Mouse (Mus musculus) liver, adult 2 months (tissue): ENCODE data around the gene 1700022I11Rik. TPM values are rescaled to one million over a fixed set of nuclear protein-coding genes. Genes with fewer than 3 reads are reported as not detected.
A peak's percentile ranks its signal among the peaks of the same experiment; 100 is the strongest.

Experiments
- DNase-seq: peaks from one replicate; pipeline ENCODE4 v3.0.0-alpha.2; 2011; ENCODE audit warnings: low read depth, low spot score; ENCODE audit errors: extremely low read depth
- H3K27ac ChIP-seq: fragments of 200-500 bp; replicated peaks from 2 replicates; pipeline ENCODE4 v1.5.1; 2012; ENCODE audit warnings: low read depth, mild to moderate bottlenecking, control low read depth, inconsistent platforms, low read length; ENCODE audit not compliant: insufficient read depth
- H3K27me3 ChIP-seq: fragments of 200-500 bp; 2 replicates; pipeline ENCODE4 v1.6.1; 2012; ENCODE audit warnings: mild to moderate bottlenecking, moderate library complexity, low read length, inconsistent platforms; ENCODE audit not compliant: control insufficient read depth, insufficient read depth
- H3K36me3 ChIP-seq: fragments of 200-500 bp; 2 replicates; pipeline ENCODE4 v1.6.1; 2012; ENCODE audit warnings: low read length, inconsistent platforms; ENCODE audit not compliant: control insufficient read depth, insufficient read depth
- H3K4me1 ChIP-seq: fragments of 200-500 bp; 2 replicates; pipeline ENCODE4 v1.6.1; 2011; ENCODE audit warnings: low read length; ENCODE audit not compliant: control insufficient read depth, insufficient read depth
- H3K4me3 ChIP-seq: fragments of 200-500 bp; 2 replicates; pipeline ENCODE4 v1.5.1; 2011; ENCODE audit warnings: low read depth, mild to moderate bottlenecking, control low read depth, low read length, moderate library complexity; ENCODE audit not compliant: insufficient read depth
- H3K79me2 ChIP-seq: fragments of 200-500 bp; 2 replicates; pipeline ENCODE4 v1.6.1; 2012; ENCODE audit warnings: inconsistent platforms, mild to moderate bottlenecking, low read length, moderate library complexity; ENCODE audit not compliant: control insufficient read depth, insufficient read depth
- H3K9ac ChIP-seq: fragments of 200-500 bp; 2 replicates; pipeline ENCODE4 v1.6.1; 2012; ENCODE audit warnings: low read depth, mild to moderate bottlenecking, control low read depth, inconsistent platforms, low read length
- CTCF ChIP-seq: fragments of 200-500 bp; IDR thresholded peaks from 2 replicates; pipeline ENCODE4 v1.5.1; 2011; ENCODE audit warnings: low read depth, low read length, control low read depth
- POLR2A ChIP-seq: fragments of 200-500 bp; IDR thresholded peaks from 2 replicates; pipeline ENCODE4 v1.6.1; 2011; ENCODE audit warnings: low read length, control low read depth; ENCODE audit not compliant: insufficient read depth; ENCODE audit errors: extremely low read depth
- WGBS: fragments of 180-500 bp; shearing (Covaris S2); methylation state at CpG from one replicate; pipeline ENCODE4 v1.1.7; 2018; 5-methylcytosine and 5-hydroxymethylcytosine counted together
- polyA plus RNA-seq: library from polyadenylated mRNA; depleted of rRNA; stranded (reverse); fragments of >200 nt; gene quantifications from 2 replicates; pipeline ENCODE4 v1.2.3, GENCODE M21; 2012
- total RNA-seq: library from RNA; depleted of rRNA; stranded (reverse); fragments of >200 nt; gene quantifications from 2 replicates; pipeline ENCODE4 v1.2.3, GENCODE M21; 2014

Gene 1700022I11Rik
- total and polyA plus RNA-seq, 2 experiments: not detected

DNA sequence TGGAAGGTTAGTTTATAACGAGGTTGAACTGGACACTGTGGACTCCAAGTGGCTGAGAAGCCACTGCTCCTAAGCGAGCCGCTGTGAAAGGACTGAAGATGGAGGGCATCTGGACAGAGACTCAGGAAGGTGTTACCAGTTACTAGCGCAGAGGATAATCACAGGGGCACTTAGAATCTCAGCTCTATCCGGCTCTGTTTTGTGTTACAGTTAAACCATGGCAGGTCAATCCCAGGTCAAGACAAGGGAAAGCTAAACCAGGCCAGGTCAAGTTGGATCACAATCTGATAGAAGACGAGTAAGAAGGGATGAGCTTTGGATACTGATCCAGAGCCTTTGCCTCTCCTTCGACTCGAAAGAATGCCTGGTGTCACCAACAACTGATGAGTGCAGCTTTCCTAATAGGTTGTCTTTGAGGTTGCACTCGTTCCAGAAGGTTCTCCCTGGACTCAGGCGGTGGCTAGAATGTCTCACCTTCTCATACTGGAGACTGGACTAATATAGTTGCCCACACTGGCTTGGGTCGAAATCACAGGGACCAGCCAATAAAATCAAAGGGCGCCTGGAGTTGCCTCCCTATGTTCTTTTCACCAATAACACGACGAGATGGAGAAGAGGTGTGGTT lies 20.2 kb upstream of the 1700022I11Rik start:
- 11% methylated on average over 14 of the region's 14 CpGs for WGBS
- Histone ChIP-seq H3K4me3 (peak overlapping the region; percentile 29), H3K79me2 (no peaks in the 10 kb centered on the region), H3K27ac (no peak overlapping the region), H3K9ac (peak overlapping the region; percentile 45; the same call in 1 of the 2 replicates), H3K27me3 (no peaks in the 10 kb centered on the region), H3K4me1 (peaks cover 6% of the 10 kb centered on the region; the same call in 1 of the 2 replicates), H3K36me3 (no peaks in the 10 kb centered on the region)
- no peak for TF ChIP-seq POLR2A
- no peak for TF ChIP-seq CTCF
- no peak for DNase-seq

DNA sequence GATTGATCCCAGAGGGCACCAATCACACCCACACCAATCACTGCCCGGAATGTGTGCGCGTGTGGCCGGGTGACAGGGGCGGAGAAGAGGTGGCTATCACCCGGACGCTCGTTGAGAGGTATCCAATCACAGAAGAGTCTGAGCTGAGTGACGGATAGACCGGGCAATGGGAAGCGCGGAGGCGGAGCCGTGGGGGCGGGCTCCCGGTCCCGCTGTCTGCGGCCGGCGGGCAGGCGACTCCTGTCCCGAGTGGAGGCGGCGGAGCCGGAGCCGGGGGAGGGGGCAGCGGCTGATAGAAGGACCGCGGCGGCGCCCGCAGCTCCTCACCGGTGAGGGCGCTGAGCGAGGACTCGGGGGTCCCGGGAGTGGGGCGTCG lies 19.7 kb upstream of the 1700022I11Rik start, which contains the start of gene Dnajb5:
Dnajb5 (plus strand) TSS at position 139 of the 376 bp plus-strand sequence.
- H3K36me3 ChIP-seq: no peaks in the 10 kb centered on the region
- under 1% methylated on average over 39 of the region's 39 CpGs for WGBS
- TF ChIP-seq POLR2A (peak; percentile 59; the same call in 1 of the 2 replicates), CTCF (no peak)
- H3K4me1 ChIP-seq: peaks cover 6% of the 10 kb centered on the region; the same call in 1 of the 2 replicates
- no peaks in the 10 kb centered on the region for H3K79me2 ChIP-seq
- DNase-seq: peak; percentile 96
- H3K27me3 ChIP-seq: no peaks in the 10 kb centered on the region
- peak within 1 kb of the TSS; percentile 88 for H3K9ac ChIP-seq
- peak within 1 kb of the TSS; percentile 78 for H3K27ac ChIP-seq
- peak within 1 kb of the TSS; percentile 84 for H3K4me3 ChIP-seq

DNA sequence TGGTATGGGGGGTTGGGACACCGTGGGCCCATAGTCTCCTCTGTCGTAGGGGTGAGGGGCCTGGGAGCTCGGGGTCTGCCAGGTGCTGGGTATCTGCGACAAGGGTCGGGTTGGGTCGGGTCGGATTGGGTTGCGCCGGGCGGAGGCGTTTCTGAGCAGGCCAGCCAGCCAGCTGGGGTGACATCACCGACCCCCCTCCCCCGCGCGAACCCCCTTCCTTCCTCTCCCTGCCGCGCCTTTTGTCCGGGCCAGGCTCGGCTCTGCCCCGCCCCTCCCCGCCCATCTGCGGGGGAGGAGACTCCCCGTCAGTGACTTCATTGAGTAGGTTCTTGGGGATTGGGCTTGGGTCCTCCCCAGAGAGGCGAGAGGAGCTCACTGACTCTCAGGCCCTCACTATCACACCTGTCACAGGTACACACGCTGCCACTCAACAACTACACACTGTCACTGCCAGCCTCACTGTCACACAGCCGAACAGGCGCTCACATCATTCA lies 19.3 kb upstream of the 1700022I11Rik start:
- DNase-seq: peak; percentile 36
- TF ChIP-seq CTCF (no peak), POLR2A (no peak)
- peak overlapping the region; percentile 88 for H3K9ac ChIP-seq
- H3K79me2 ChIP-seq: no peaks in the 10 kb centered on the region
- peak overlapping the region; percentile 84 for H3K4me3 ChIP-seq
- H3K4me1 ChIP-seq: peaks cover 6% of the 10 kb centered on the region; the same call in 1 of the 2 replicates
- H3K27ac ChIP-seq: peak overlapping the region; percentile 78
- H3K27me3 ChIP-seq: no peaks in the 10 kb centered on the region
- H3K36me3 ChIP-seq: no peaks in the 10 kb centered on the region
- WGBS: 7% methylated on average over 23 of the region's 27 CpGs

DNA sequence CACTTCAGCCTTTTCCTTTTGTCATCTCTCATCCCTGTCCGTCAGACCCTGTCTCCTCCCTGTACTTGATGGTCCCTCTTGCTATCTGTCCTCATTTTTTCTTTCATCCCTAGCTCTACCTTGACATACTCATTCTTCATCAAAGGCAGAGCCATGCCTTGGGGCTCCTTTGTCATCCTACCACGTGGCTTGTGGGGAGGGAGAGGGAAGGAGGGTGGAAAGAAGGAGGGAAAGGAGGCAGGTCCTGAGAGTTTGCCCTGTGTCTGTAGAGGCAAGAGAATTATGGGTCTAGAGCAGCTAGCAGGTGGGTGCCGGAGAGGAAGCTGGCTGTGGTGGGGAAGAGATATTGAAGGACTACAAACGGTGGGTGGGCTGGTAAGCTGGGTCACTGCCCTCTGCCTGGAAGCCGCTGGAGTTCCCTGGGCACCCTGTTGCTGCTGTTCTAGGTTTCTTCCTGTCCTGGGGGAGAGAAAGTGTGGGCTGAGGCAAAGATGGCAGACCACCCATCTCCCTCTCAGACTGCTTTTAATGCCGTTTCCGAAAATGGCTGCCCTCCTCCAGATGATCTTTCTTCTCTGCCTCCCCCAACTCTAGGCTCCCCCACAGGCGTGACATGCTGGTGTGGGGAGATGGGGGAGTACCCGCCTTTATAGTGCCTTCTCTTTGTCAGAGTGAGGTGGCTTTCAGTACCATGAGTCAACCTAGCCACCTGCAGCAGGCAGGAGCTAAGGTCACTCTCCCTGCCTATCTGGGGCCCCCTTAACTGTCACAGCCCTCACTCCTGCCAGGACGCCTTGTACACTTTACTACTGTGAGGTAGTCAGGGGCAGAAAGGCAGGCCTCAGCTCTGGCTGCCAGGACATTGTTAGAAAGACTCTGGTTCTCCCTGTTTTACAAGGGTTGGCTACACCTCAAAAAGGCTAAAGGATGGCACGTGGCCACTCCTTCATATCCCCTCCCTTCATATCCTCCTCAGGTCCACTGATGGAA lies 17.9 kb upstream of the 1700022I11Rik start:
- H3K79me2 ChIP-seq: no peaks in the 10 kb centered on the region
- no peak overlapping the region for H3K9ac ChIP-seq
- H3K27me3 ChIP-seq: no peaks in the 10 kb centered on the region
- H3K4me1 ChIP-seq: peaks cover 6% of the 10 kb centered on the region; the same call in 1 of the 2 replicates
- 86% methylated on average over 11 of the region's 11 CpGs for WGBS
- no peak overlapping the region for H3K4me3 ChIP-seq
- TF ChIP-seq POLR2A: no peak
- no peak for TF ChIP-seq CTCF
- H3K27ac ChIP-seq: no peak overlapping the region
- H3K36me3 ChIP-seq: no peaks in the 10 kb centered on the region
- DNase-seq: no peak

DNA sequence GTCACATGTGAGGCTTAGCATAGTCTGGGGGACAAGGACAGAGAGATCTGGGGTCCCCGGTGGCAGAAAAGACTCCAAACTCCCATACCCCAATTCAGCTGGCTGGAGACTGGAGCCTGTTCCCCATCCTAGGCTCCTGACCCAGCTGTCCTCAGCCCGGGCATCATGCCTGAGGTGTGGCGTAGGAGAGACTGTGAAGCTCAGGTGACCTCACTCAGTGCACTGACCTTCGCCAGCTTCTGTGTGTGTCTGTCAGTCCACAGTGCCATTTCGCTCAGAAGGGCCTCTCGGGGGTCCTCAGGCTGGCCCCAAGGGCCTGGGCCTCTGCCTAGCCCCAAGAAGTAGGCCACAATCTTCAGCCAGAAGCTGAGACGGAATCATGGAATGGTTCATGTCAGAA lies 16.8 kb upstream of the 1700022I11Rik start:
- Histone ChIP-seq H3K4me1 (peaks cover 6% of the 10 kb centered on the region; the same call in 1 of the 2 replicates), H3K9ac (no peak overlapping the region), H3K27ac (no peak overlapping the region), H3K79me2 (no peaks in the 10 kb centered on the region), H3K4me3 (no peak overlapping the region), H3K36me3 (peaks cover 2% of the 10 kb centered on the region; the same call in 1 of the 2 replicates), H3K27me3 (no peaks in the 10 kb centered on the region)
- TF ChIP-seq POLR2A: no peak
- DNase-seq: no peak
- 93% methylated on average over 7 of the region's 7 CpGs for WGBS
